Mouse (Mus musculus) MEL (cell line): ENCODE results near the gene Entpd5. TPM values are rescaled to one million over a fixed set of nuclear protein-coding genes. Genes with fewer than 3 reads are reported as not detected.

Experiments used
- DNase-seq: peaks from one replicate; pipeline ENCODE4 v3.0.0; 2011; ENCODE audit warnings: low read depth, low spot score
- H3K27ac ChIP-seq: 2 replicates; pipeline ENCODE4 v1.5.1; 2012; ENCODE audit warnings: low read depth, mild to moderate bottlenecking, control low read depth, low read length, moderate library complexity; ENCODE audit not compliant: control insufficient read depth
- H3K27me3 ChIP-seq, 2 experiments: fragments of 150-350 bp in 1 of 2; sonication (generic) in 1 of 2; 2 replicates each; pipeline ENCODE4 v1.6.1; 2012; ENCODE audit warnings: low read length in 2 of 2, mild to moderate bottlenecking in 2 of 2, improper control_type of control experiment in 1 of 2, moderate library complexity in 1 of 2; ENCODE audit not compliant: insufficient read depth in 2 of 2, control insufficient read depth in 1 of 2
- H3K36me3 ChIP-seq, 2 experiments: 2 replicates each; pipeline ENCODE4 v1.6.1; 2012 to 2014; ENCODE audit warnings: low read length in 2 of 2, improper control_type of control experiment in 1 of 2, inconsistent platforms in 1 of 2, mild to moderate bottlenecking in 1 of 2; ENCODE audit not compliant: insufficient read depth in 2 of 2, control insufficient read depth in 1 of 2
- H3K4me1 ChIP-seq, 2 experiments: fragments of 150-350 bp in 1 of 2; sonication (generic) in 1 of 2; 2 replicates each; pipeline ENCODE4 v1.6.1; 2012; ENCODE audit warnings: low read length in 2 of 2, improper control_type of control experiment in 1 of 2, mild to moderate bottlenecking in 1 of 2; ENCODE audit not compliant: insufficient read depth in 2 of 2, control insufficient read depth in 1 of 2
- H3K4me3 ChIP-seq, 2 experiments: fragments of 150-350 bp in 1 of 2; sonication (generic) in 1 of 2; 2 replicates each; pipeline ENCODE4 v1.5.1; 2012; ENCODE audit warnings: low read depth in 2 of 2, low read length in 2 of 2, mild to moderate bottlenecking in 2 of 2, moderate library complexity in 2 of 2, control low read depth in 1 of 2, improper control_type of control experiment in 1 of 2; ENCODE audit not compliant: control insufficient read depth in 1 of 2, insufficient read depth in 1 of 2
- H3K79me2 ChIP-seq: 2 replicates; pipeline ENCODE4 v1.6.1; 2012; ENCODE audit warnings: mild to moderate bottlenecking, low read length, moderate library complexity; ENCODE audit not compliant: control insufficient read depth, poor library complexity, insufficient read depth
- H3K9ac ChIP-seq: 2 replicates; pipeline ENCODE4 v1.6.1; 2012; ENCODE audit warnings: low read depth, mild to moderate bottlenecking, control low read depth, low read length, moderate library complexity; ENCODE audit not compliant: control insufficient read depth, poor library complexity, severe bottlenecking
- H3K9me3 ChIP-seq: fragments of 150-350 bp; sonication (generic); replicated peaks from 2 replicates; pipeline ENCODE4 v1.6.1; 2012; ENCODE audit warnings: mild to moderate bottlenecking, low read length, improper control_type of control experiment, moderate library complexity; ENCODE audit not compliant: insufficient read depth
- CHD1 ChIP-seq: IDR thresholded peaks from 2 replicates; pipeline ENCODE4 v1.6.1; 2012; ENCODE audit warnings: low read depth, mild to moderate bottlenecking, inconsistent platforms, low read length, improper control_type of control experiment
- ELF1 ChIP-seq: IDR thresholded peaks from 2 replicates; pipeline ENCODE4 v1.6.1; 2014; ENCODE audit warnings: low read depth, mild to moderate bottlenecking, inconsistent platforms, low read length, improper control_type of control experiment, moderate library complexity
- EP300 ChIP-seq, 2 experiments: IDR thresholded peaks; 2 replicates each; pipeline ENCODE4 v1.6.1; 2011; ENCODE audit warnings: improper control_type of control experiment in 2 of 2, low read length in 2 of 2, low read depth in 1 of 2, mild to moderate bottlenecking in 1 of 2
- GABPA ChIP-seq: IDR thresholded peaks from 2 replicates; pipeline ENCODE4 v1.6.1; 2012; ENCODE audit warnings: low read depth, mild to moderate bottlenecking, inconsistent platforms, low read length, improper control_type of control experiment, moderate library complexity
- GATA1 ChIP-seq: IDR thresholded peaks from 2 replicates; pipeline ENCODE4 v1.6.1; 2011; ENCODE audit warnings: low read depth, low read length, improper control_type of control experiment
- HCFC1 ChIP-seq: IDR thresholded peaks from 2 replicates; pipeline ENCODE4 v1.6.1; 2012; ENCODE audit warnings: low read depth, mild to moderate bottlenecking, inconsistent platforms, low read length, improper control_type of control experiment, moderate library complexity
- KAT2A ChIP-seq: conservative IDR thresholded peaks from 2 replicates; pipeline ENCODE4 v1.6.1; 2012; ENCODE audit warnings: low read depth, low read length, improper control_type of control experiment, inconsistent platforms
- MAFK ChIP-seq: IDR thresholded peaks from 2 replicates; pipeline ENCODE4 v1.6.1; 2011; ENCODE audit warnings: low read depth, mild to moderate bottlenecking, low read length, improper control_type of control experiment, borderline replicate concordance
- MXI1 ChIP-seq: IDR thresholded peaks from 2 replicates; pipeline ENCODE4 v1.6.1; 2011; ENCODE audit warnings: mild to moderate bottlenecking, low read depth, low read length, improper control_type of control experiment
- MYC ChIP-seq: IDR thresholded peaks from 2 replicates; pipeline ENCODE4 v1.6.1; 2011; ENCODE audit warnings: low read depth, mild to moderate bottlenecking, low read length, improper control_type of control experiment, moderate library complexity
- NRF1 ChIP-seq: IDR thresholded peaks from 2 replicates; pipeline ENCODE4 v1.6.1; 2014; ENCODE audit warnings: low read depth, mild to moderate bottlenecking, inconsistent platforms, low read length, improper control_type of control experiment, moderate library complexity; ENCODE audit not compliant: poor library complexity, insufficient read depth, severe bottlenecking
- POLR2A ChIP-seq, 2 experiments: IDR thresholded peaks; 2 replicates each; pipeline ENCODE4 v1.6.1; 2011 to 2012; ENCODE audit warnings: low read length in 2 of 2, mild to moderate bottlenecking in 2 of 2, control low read depth in 1 of 2, improper control_type of control experiment in 1 of 2, low read depth in 1 of 2, moderate library complexity in 1 of 2; ENCODE audit not compliant: control insufficient read depth in 1 of 2, insufficient read depth in 1 of 2, poor library complexity in 1 of 2
- POLR2AphosphoS2 ChIP-seq: IDR thresholded peaks from 2 replicates; pipeline ENCODE4 v1.6.1; 2011; ENCODE audit warnings: low read length, improper control_type of control experiment
- POLR2AphosphoS5 ChIP-seq: IDR thresholded peaks from 2 replicates; pipeline ENCODE4 v1.6.1; 2012; ENCODE audit warnings: low read depth, borderline replicate concordance, mild to moderate bottlenecking, inconsistent platforms, low read length, moderate library complexity, mixed read lengths
- RAD21 ChIP-seq: IDR thresholded peaks from 2 replicates; pipeline ENCODE4 v1.6.1; 2011; ENCODE audit warnings: mild to moderate bottlenecking, low read depth, low read length, improper control_type of control experiment
- SIN3A ChIP-seq: IDR thresholded peaks from 2 replicates; pipeline ENCODE4 v1.6.1; 2012; ENCODE audit warnings: low read length, improper control_type of control experiment, inconsistent platforms
- SMC3 ChIP-seq: IDR thresholded peaks from 2 replicates; pipeline ENCODE4 v1.6.1; 2011; ENCODE audit warnings: low read depth, low read length, improper control_type of control experiment
- TAL1 ChIP-seq: IDR thresholded peaks from 2 replicates; pipeline ENCODE4 v1.6.1; 2012; ENCODE audit warnings: mild to moderate bottlenecking, inconsistent platforms, low read length, moderate library complexity, mixed read lengths
- TCF12 ChIP-seq: IDR thresholded peaks from 2 replicates; pipeline ENCODE4 v1.6.1; 2014; ENCODE audit warnings: low read depth, mild to moderate bottlenecking, inconsistent platforms, low read length, improper control_type of control experiment, moderate library complexity
- UBTF ChIP-seq: IDR thresholded peaks from 2 replicates; pipeline ENCODE4 v1.6.1; 2012; ENCODE audit warnings: low read depth, mild to moderate bottlenecking, inconsistent platforms, low read length, improper control_type of control experiment, moderate library complexity, borderline replicate concordance; ENCODE audit not compliant: insufficient read depth
- USF2 ChIP-seq, 2 experiments: IDR thresholded peaks; 2 replicates each; pipeline ENCODE4 v1.6.1; 2011 to 2012; ENCODE audit warnings: improper control_type of control experiment in 2 of 2, low read length in 2 of 2, borderline replicate concordance in 1 of 2, inconsistent platforms in 1 of 2, low read depth in 1 of 2, mild to moderate bottlenecking in 1 of 2; ENCODE audit not compliant: insufficient read depth in 1 of 2
- polyA plus RNA-seq, 2 experiments: library from polyadenylated mRNA; stranded (reverse) in 1 of 2; unstranded in 1 of 2; fragments of >175 nt in 1 of 2; fragments of >200 nt in 1 of 2; gene quantifications; 2 replicates each; pipeline versions ENCODE4 v1.2.1 to v1.2.4; 2012; ENCODE audit warnings: low replicate concordance in 2 of 2, low read depth in 1 of 2; ENCODE audit not compliant: insufficient read length in 2 of 2, insufficient read depth in 1 of 2, missing spikeins in 1 of 2
- total RNA-seq: library from RNA; depleted of rRNA; stranded (reverse); fragments of 300-350 nt; gene quantifications from 2 replicates; pipeline ENCODE4 v1.2.3, GENCODE M21; 2012

Entpd5 gene
- total and polyA plus RNA-seq, 3 experiments = 5.7 to 12.8 TPM; not detected in 1

GRCm38 (mm10) chr12:84399135-84399534, 9.7 kb downstream of the Entpd5 start:
- peaks cover 9 to 19% of the 10 kb centered on the region in 2 experiments for H3K4me1 ChIP-seq
- H3K79me2 ChIP-seq = no peaks in the 10 kb centered on the region
- TF ChIP-seq POLR2A (IDR thresholded peaks at IDR 0.05; ENCODE audit: control insufficient read depth in 1 of 2, insufficient read depth in 1 of 2, low read depth in 1 of 2, low read length in 2 of 2, poor library complexity in 1 of 2) = no peak
- TF ChIP-seq SMC3 = no peak
- TF ChIP-seq UBTF = no peak
- TF ChIP-seq HCFC1 = no peak
- TF ChIP-seq SIN3A = no peak
- no peak for TF ChIP-seq ELF1
- TF ChIP-seq POLR2AphosphoS5 = no peak
- TF ChIP-seq NRF1 = no peak
- no peak for TF ChIP-seq MXI1
- no peak for TF ChIP-seq CHD1
- TF ChIP-seq GATA1 = no peak
- no peak for TF ChIP-seq GABPA
- no peak for TF ChIP-seq TCF12
- no peak for TF ChIP-seq TAL1
- no peak for TF ChIP-seq MYC
- TF ChIP-seq RAD21 = no peak
- no peak for TF ChIP-seq EP300 (IDR thresholded peaks at IDR 0.05; ENCODE audit: low read depth in 1 of 2, low read length in 2 of 2)
- TF ChIP-seq POLR2AphosphoS2 = no peak
- no peak for TF ChIP-seq USF2 (IDR thresholded peaks at IDR 0.05; ENCODE audit: borderline replicate concordance in 1 of 2, insufficient read depth in 1 of 2, low read depth in 1 of 2, low read length in 2 of 2)
- TF ChIP-seq MAFK = no peak
- no peaks in the 10 kb centered on the region for H3K9me3 ChIP-seq
- H3K4me3 ChIP-seq = no peak overlapping the region
- H3K27me3 ChIP-seq = no peaks in the 10 kb centered on the region
- peaks cover 0 to 21% of the 10 kb centered on the region in 2 experiments; a peak in 3 of 4 replicates for H3K36me3 ChIP-seq
- H3K9ac ChIP-seq = no peak overlapping the region
- no peak for DNase-seq
- no peak overlapping the region for H3K27ac ChIP-seq

DNA sequence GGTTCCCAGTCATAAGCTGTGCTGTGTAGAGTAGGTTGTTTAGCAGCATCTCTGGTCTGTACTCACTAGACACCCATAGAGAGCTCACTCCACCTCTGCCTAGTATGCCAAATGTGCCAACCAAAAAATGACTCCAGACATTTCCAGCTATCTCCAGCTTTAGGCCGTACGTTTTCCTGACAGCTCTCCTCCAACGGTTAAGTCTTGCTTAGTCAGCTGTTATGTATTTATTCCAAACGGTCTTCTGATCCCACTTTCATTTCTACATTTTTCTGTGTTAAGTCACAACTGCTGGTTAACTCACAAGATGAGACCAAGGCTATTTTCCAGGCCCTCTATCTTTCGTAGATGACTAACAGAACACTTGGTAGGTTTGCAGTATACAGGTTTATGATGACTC, 10.2 kb downstream of the Entpd5 start:
- Histone ChIP-seq H3K9me3 (no peaks in the 10 kb centered on the region), H3K9ac (no peak overlapping the region), H3K27ac (no peak overlapping the region), H3K4me1 (peaks cover 9 to 19% of the 10 kb centered on the region in 2 experiments), H3K79me2 (no peaks in the 10 kb centered on the region), H3K27me3 (no peaks in the 10 kb centered on the region), H3K36me3 (peaks cover 0 to 21% of the 10 kb centered on the region in 2 experiments; a peak in 3 of 4 replicates), H3K4me3 (no peak overlapping the region)
- no peak for DNase-seq
- no peak for TF ChIP-seq KAT2A
